Mouse (Mus musculus) heart, embryonic 16.5 days (tissue): ENCODE data around the gene Shisal2a. TPM values are rescaled to one million over a fixed set of nuclear protein-coding genes. Genes with fewer than 3 reads are reported as not detected.

ENCODE experiments used
- ATAC-seq: fragments of 200-750 bp; cut with Nextera tagmentation; replicated peaks from 2 replicates; pipeline ENCODE4 v1.8.0; 2017; ENCODE audit warnings: moderate number of reproducible peaks; ENCODE audit not compliant: insufficient read depth, low FRiP score; ENCODE audit errors: extremely low read depth
- H3K27ac ChIP-seq: fragments of 300-500 bp; sonication (generic); 2 replicates; pipeline ENCODE4 v1.5.1; 2014; ENCODE audit warnings: mild to moderate bottlenecking, low read length, control low read depth, moderate library complexity
- H3K27me3 ChIP-seq: fragments of 300-500 bp; sonication (generic); 2 replicates; pipeline ENCODE4 v1.6.1; 2014; ENCODE audit warnings: low read length, mixed read lengths; ENCODE audit not compliant: control insufficient read depth, insufficient read depth
- H3K36me3 ChIP-seq: fragments of 300-500 bp; sonication (generic); 2 replicates; pipeline ENCODE4 v1.6.1; 2014; ENCODE audit not compliant: control insufficient read depth, insufficient read depth
- H3K4me1 ChIP-seq: fragments of 300-500 bp; sonication (generic); 2 replicates; pipeline ENCODE4 v1.6.1; 2014; ENCODE audit warnings: low read length, mixed read lengths; ENCODE audit not compliant: control insufficient read depth, insufficient read depth
- H3K4me2 ChIP-seq: fragments of 300-500 bp; sonication (generic); 2 replicates; pipeline ENCODE4 v1.6.1; 2014; ENCODE audit warnings: low read depth, mild to moderate bottlenecking, control low read depth, low read length
- H3K4me3 ChIP-seq: fragments of 300-500 bp; sonication (generic); 2 replicates; pipeline ENCODE4 v1.5.1; 2014; ENCODE audit warnings: mild to moderate bottlenecking, control low read depth, low read length
- H3K9ac ChIP-seq: fragments of 300-500 bp; sonication (generic); 2 replicates; pipeline ENCODE4 v1.6.1; 2014; ENCODE audit warnings: low read length, control low read depth
- H3K9me3 ChIP-seq: fragments of 300-500 bp; sonication (generic); replicated peaks from 2 replicates; pipeline ENCODE4 v1.6.1; 2016; ENCODE audit warnings: low read length; ENCODE audit not compliant: control insufficient read depth
- WGBS: fragments of 180-500 bp; shearing (Covaris S2); extraction: QIAGEN DNeasy Blood & Tissue Kit; methylation state at CpG from one replicate; pipeline ENCODE4 v1.1.7; 2014; 5-methylcytosine and 5-hydroxymethylcytosine counted together
- polyA plus RNA-seq: library from polyadenylated mRNA; unstranded; fragments of >200 nt; fragmentation: Nextera tagmentation; extraction: Ambion mirVana; gene quantifications from 2 replicates; pipeline ENCODE4 v1.2.1, GENCODE M21; 2015

The Shisal2a gene
- polyA plus RNA-seq, 1 experiment from 2014 or later, result 1.3 TPM

DNA sequence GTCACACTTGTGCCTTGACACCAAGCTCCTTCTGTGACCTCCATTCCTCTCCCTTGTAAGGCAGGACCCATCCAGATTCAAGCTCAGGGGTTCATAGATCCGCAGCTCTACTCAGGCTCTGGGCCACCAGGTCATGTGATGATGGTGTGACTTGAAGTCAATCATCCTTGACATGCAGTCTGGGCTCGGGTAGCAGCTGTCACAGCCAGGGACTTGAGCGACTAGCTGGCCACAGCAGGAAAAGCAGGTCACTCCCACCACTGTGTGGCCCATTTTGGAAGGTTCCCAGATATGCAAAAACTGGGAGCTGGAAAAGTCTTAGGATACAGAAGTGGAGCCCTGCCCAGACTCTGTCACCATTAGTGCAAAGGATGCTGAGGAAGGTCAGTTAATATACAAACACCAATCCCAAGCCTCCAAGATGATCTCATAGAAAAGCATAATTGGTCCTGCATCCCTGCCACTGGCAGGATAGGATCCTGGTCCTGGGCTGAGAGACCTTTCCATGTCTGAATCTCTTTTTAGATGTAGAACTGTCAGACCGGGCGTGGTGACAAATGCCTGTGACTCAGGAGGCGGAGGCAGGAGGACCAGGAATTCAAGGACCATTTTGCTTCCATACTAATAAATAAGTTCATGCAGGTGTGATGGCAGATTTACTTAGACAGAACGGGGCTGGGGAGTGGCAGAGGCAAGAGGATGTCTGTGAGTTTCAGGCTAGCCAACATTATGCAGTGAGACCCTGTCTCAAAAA, 62.3 kb downstream of the Shisal2a start:
- H3K27ac ChIP-seq, result no peak overlapping the region
- no peaks in the 10 kb centered on the region for H3K9me3 ChIP-seq
- no peak overlapping the region for H3K9ac ChIP-seq
- WGBS, result 66% methylated on average over 7 of the region's 7 CpGs
- H3K4me3 ChIP-seq, result no peak overlapping the region
- no peaks in the 10 kb centered on the region for H3K36me3 ChIP-seq
- no peak overlapping the region for H3K4me2 ChIP-seq
- H3K27me3 ChIP-seq, result no peaks in the 10 kb centered on the region
- 0 out of 2 replicates have a peak, but pooled peaks have one; percentile 26 for ATAC-seq
- peaks cover 15% of the 10 kb centered on the region for H3K4me1 ChIP-seq

DNA sequence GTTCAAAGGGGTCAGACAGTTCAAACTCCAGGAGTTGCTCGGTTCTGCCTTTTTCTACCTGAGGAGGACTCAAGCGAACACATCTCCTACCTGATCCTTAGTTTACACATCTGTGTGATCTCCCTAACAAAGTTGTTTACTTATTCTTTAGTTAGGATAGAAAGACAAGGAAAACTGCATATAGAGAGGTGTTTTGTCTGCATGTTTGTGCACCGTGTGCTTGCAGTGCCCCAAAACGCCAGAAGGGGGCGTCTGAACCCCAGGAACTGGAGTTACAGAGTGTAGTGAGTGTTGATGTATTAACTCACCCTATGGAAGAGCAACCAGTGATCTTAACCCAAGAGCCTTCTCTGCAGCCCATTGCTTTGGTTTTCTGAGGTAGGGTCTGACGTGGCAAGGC, 63.4 kb downstream of the Shisal2a start:
- Histone ChIP-seq H3K27me3 (no peaks in the 10 kb centered on the region), H3K4me1 (peaks cover 15% of the 10 kb centered on the region), H3K4me3 (no peak overlapping the region), H3K36me3 (no peaks in the 10 kb centered on the region), H3K9ac (no peak overlapping the region), H3K27ac (no peak overlapping the region), H3K4me2 (no peak overlapping the region), H3K9me3 (no peaks in the 10 kb centered on the region)
- no peak for ATAC-seq
- 68% methylated on average over 6 of the region's 6 CpGs for WGBS

DNA sequence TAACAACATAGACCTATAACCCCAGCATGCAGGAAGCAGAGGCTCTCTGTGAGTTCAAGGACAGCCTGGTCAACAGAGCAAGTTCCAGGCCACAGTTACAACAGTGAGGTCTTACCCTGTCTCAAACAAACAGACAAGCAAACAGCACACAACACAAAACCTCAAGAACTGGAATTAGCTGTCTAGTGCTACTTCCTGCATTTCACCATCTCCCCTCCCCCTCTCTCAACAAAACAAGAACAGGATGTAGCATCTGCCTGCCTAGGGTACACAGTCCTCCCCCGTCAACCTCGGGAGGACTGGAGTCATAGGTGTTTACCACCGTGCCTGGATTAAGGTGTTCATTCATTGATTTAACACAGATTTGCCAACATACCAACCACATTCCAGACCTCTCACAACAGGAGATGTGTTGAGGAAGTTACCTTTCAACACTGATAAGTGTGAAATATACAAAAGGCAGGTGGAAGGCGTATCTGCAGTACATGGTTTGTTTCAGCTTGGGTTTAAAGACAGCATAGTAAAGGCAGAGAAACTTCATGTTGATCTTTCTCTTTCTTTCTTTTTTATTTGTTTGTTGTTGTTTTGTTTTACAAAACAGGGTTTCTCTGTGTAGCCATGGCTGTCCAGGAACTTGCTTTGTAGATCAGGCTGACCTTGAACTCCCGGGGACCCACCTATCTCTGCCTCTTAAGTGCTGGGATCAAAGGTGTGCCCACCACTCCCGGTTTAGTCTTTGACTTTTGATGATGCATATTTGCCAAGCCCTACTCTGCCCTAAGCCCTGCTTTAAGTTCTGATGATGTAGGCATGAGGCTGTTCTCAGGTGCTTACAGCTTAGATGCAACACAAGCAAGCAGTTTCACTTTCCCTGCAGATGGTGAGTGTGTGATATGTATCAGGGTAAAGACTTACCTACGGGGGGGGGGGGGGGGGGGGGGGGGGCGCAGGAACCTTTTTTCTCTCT, 64.2 kb downstream of the Shisal2a start:
- peak; percentile 56 for ATAC-seq
- peak overlapping the region; percentile 23; the same call in 1 of the 2 replicates for H3K4me2 ChIP-seq
- H3K9me3 ChIP-seq, result no peaks in the 10 kb centered on the region
- H3K4me1 ChIP-seq, result peaks cover 15% of the 10 kb centered on the region
- no peak overlapping the region for H3K9ac ChIP-seq
- peak overlapping the region; percentile 57 for H3K27ac ChIP-seq
- 25% methylated on average over 7 of the region's 8 CpGs for WGBS
- no peaks in the 10 kb centered on the region for H3K27me3 ChIP-seq
- H3K4me3 ChIP-seq, result no peak overlapping the region
- no peaks in the 10 kb centered on the region for H3K36me3 ChIP-seq

Other genes with a start within 250 kb of the Shisal2a start
- gene Scp2, start 238.4 kb downstream of the Shisal2a start, polyA plus RNA-seq, result 189 and 200 TPM in 2 replicates
- gene Echdc2, start 217.9 kb downstream of the Shisal2a start, polyA plus RNA-seq, result 22.8 and 27.9 TPM in 2 replicates
- gene Zyg11a, start 165.3 kb downstream of the Shisal2a start, polyA plus RNA-seq, result 0.05 TPM in 1 of 2 replicates, not detected in the other
- gene Zyg11b, start 82.3 kb downstream of the Shisal2a start, polyA plus RNA-seq, result 7.6 and 8.3 TPM in 2 replicates
- gene Coa7, start 55.2 kb downstream of the Shisal2a start, polyA plus RNA-seq, result 46.3 and 53.6 TPM in 2 replicates
- gene Gpx7, start 23.6 kb upstream of the Shisal2a start, polyA plus RNA-seq, result 51.4 and 53.6 TPM in 2 replicates
- gene Tut4, start 76.1 kb upstream of the Shisal2a start, polyA plus RNA-seq, result 38.7 and 42.3 TPM in 2 replicates
- 52.4 and 61.5 TPM in 2 replicates for gene Prpf38a, start 196.0 kb upstream of the Shisal2a start, polyA plus RNA-seq
- 4.0 and 5.4 TPM in 2 replicates for gene Orc1, start 196.1 kb upstream of the Shisal2a start, polyA plus RNA-seq
- 18.5 and 21.1 TPM in 2 replicates for gene Cc2d1b, start 236.6 kb upstream of the Shisal2a start, polyA plus RNA-seq